Mouse (Mus musculus) splenic B cell, adult 2 months (primary cell): Measurements from ENCODE around the gene Wdfy3.
A peak's percentile ranks its signal among the peaks of the same experiment; 100 is the strongest.
"Not testable (repeated sequence)": the region's sequence is repeated elsewhere in the genome, so short reads cannot be mapped to it uniquely, and the experiment has no call there.

Source experiments
- DNase-seq: peaks from one replicate; pipeline ENCODE4 v3.0.0-alpha.2; 2011; ENCODE audit warnings: low read depth, low spot score
- H3K27me3 ChIP-seq: 2 replicates; pipeline ENCODE4 v1.6.1; 2012; ENCODE audit warnings: mild to moderate bottlenecking, low read length, moderate library complexity, mixed read lengths; ENCODE audit not compliant: control insufficient read depth, poor library complexity, insufficient read depth, severe bottlenecking
- H3K36me3 ChIP-seq: 2 replicates; pipeline ENCODE4 v1.6.1; 2012; ENCODE audit warnings: mild to moderate bottlenecking, low read length, moderate library complexity, mixed read lengths; ENCODE audit not compliant: control insufficient read depth, poor library complexity, insufficient read depth, severe bottlenecking

Wdfy3 gene

DNA sequence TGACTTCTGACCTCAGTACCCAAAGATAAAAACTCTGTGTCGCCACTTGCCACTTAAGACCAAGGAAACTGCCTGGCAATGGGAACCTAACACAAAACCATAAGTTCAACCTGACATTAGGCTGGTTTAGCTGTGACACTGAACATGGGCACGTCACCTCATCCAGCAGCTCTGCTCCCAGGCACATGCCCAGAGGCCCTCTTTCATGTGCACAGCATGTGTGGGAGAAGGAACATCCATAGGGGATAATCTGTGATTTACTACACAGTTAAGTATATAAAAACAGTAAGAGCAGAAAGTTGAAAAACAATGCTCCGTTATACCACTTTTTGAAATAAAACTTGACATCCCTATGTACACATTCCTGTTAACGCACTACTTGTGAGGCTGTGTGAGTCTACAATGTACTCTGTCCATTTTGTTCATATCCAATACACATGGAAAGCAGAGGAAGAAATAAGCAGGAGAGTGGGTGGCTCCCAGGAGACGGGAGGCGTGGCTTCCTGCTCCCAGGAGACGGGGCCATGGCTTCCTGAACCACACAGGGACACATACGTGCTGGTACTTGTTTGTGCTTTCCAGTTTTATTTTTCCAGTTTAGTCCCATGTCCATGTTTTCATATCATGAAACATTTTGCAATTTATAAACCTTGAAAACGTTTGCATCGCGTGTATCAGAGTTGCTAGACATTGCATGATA is 73.5 kb downstream of the Wdfy3 start:
- Histone ChIP-seq H3K36me3 (no peaks in the 10 kb centered on the region), H3K27me3 (no peaks in the 10 kb centered on the region)
- DNase-seq = no peak

DNA sequence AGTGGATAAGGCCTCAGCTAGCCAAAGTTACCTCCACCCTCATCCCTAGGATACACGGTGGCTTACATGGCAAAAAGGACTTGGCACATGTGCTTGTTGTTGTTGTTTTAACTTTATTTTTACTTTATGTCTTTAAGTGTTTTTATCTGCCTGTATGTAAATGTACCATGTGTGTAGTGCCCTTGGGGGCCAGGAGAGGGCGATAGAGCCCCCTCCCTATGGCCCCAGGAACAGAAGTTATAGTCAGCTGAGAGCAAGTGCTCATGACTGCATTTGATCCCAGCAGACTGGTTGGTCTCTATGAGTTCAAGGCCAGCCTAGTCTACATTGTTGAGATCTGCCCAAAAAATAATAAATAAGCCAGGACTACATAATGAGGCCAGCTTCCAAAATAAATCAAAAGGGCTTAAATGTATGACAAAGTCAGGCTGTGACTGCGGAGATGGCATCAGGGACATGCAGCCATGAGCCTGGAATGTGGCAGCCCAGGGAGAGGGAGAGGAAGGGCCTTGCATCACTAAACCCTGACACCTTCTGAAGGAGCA is 74.2 kb downstream of the Wdfy3 start:
- no peaks in the 10 kb centered on the region for H3K27me3 ChIP-seq
- H3K36me3 ChIP-seq = no peaks in the 10 kb centered on the region
- DNase-seq = no peak

DNA sequence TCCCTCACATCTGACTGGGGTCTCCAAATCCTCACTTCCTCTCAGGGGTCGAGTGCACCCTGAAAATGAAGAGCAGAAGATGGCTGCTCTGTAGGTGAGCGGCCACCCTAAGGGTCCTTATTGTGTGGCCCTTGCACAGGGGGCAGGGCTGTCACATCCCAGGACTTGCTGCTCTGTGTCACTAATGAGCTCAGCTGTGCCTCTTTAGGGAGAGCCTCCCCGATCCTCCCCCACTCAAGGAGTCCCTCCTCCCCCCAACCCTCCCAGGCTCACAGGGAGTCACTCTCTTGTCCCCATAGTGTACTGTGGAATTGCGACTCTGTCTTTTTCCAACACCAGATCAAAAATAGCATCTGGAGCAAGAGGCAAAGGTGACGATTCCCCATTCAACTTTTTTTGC is 75.7 kb downstream of the Wdfy3 start:
- Histone ChIP-seq H3K36me3 (no peaks in the 10 kb centered on the region), H3K27me3 (no peaks in the 10 kb centered on the region)
- no peak for DNase-seq

DNA sequence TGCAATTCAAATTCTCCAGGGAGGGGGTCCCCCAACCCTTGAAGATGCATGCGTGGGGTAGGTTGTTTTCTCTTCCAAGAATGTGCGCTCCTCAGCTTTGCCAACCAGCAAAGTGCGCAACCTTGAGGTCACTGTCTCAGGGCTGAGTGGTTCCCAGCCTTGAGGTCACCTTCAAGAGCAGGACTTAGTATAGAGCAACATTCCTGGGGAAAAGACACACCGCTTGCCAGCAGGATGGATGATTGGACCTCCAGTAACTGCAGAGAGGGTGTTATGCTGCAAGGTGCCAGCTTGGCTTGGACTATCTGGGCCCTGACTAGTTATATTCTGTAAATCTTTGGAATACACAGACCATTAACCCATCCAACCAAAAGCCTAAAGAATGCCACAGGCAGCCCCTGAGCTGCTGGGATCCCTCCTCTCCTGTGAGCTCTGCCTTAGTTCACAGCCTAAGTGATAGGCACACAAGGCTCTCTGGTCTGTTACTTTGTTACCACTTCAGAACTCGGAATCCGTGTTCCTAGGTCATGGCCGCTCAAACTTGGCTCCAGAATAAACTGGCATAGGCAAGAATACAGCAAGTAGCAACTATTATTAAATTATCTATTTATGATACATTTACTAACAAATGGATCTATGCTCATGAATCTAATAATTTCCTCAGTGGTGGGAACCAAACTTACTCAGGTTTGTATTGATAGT is 76.6 kb downstream of the Wdfy3 start:
- no peaks in the 10 kb centered on the region for H3K27me3 ChIP-seq
- no peak for DNase-seq
- no peaks in the 10 kb centered on the region for H3K36me3 ChIP-seq

DNA sequence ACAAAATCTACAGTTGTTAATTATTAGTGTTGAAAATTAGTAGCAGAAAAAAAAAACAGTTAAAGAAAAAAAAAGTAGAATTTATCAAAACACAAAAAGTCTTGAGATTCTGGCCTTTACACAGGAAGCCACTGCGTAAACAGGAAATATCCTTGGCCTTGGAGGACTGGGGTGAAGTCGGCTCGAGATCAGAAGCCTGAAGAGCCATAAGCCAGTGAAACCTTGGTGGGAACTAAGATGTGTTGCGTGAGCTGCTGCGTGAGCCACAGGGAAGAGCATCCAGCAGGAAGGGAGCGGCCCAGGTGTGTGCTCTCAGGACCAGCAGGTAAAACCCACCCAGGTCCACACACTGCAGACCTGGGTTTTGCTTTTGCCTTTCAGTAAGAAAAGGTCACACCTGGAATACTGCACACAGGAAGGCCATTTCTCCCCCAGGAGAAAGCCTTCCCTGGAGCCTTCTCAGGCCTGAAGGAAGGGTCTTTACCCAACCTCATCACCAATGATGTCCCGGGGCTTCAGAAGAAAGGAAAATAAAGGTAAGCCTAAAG is 79.3 kb downstream of the Wdfy3 start:
- Histone ChIP-seq H3K27me3 (no peaks in the 10 kb centered on the region), H3K36me3 (no peaks in the 10 kb centered on the region)
- no peak for DNase-seq

DNA sequence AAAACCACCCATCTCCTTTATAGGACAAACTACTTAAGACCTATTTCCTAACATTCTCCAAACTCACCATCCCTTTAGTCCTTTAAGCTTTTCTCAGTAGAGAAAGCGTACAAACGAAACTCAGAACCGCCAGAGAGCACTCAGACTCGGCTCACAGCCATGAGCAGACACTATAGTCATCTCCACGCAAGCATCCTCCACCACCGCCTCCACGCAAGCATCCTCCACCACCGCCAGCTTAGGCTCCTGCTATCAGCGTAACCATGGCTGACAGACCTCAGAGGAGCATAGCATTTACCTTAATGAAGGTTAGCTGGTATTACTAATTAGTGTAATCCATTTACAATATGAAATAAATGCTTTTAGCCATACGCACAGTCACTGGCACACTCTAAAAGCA is 81.2 kb downstream of the Wdfy3 start:
- DNase-seq = no peak

DNA sequence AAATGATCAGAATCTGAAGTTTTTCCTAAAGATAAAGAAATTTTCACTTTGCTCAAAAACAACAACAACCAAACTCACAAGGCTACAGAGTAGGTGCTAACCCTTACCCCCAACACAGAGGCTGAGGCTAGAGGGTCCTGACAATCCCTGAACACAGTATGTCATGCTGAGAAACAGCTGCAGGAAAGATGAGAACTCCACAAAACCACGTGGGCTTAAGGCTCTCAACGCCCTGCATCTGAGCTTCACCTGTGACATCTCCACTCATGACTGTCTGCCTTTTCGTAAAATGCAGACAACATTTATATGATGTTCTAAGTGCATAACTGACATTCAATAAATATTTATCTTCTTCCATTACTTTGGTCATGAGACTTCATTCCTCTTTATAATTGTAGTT is 83.0 kb downstream of the Wdfy3 start:
- H3K27me3 ChIP-seq = no peaks in the 10 kb centered on the region
- no peaks in the 10 kb centered on the region for H3K36me3 ChIP-seq
- no peak for DNase-seq

More for the DNA sequence above, 81.2 kb downstream of the Wdfy3 start:
- no peaks in the 10 kb centered on the region for H3K27me3 ChIP-seq
- H3K36me3 ChIP-seq = no peaks in the 10 kb centered on the region

DNA sequence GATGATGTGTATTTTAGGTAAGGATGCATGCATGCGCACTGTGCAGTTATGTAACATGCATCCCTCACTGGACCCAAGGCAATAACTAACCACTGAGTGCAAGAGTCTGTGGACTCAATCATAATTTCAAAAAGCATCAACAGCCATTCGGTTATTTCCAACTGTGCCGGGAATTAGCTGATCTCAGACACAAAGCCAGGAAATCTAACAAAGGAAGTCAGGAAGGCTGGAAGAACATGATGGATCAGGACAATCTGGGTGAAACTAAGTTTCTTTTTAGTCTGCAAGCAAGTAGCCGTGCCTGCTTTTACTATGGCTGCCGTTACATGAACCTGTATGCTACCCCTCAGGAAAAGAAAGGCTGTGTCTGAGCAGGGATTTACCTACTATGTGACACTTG is 87.5 kb downstream of the Wdfy3 start:
- no peaks in the 10 kb centered on the region for H3K27me3 ChIP-seq
- H3K36me3 ChIP-seq = no peaks in the 10 kb centered on the region
- no peak for DNase-seq

DNA sequence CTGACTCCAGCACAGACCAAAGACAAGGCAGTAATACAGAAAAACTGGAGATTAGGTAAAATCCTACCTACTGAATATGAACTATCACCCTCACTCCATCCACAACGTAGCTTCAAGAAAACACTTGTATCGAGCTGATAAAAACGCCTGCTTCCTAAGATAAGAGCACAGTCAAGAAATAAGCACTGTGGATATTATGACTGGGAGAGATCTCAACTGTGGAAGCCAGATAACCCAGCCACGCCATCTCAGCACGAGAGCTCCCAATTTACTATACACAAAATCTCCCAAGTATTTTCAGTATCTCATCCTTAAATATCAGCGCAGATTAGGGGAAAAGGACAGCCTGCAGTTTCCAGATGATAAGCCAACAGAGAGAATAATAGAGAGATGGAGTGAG is 90.1 kb downstream of the Wdfy3 start:
- DNase-seq = no peak
- no peaks in the 10 kb centered on the region for H3K27me3 ChIP-seq
- H3K36me3 ChIP-seq = no peaks in the 10 kb centered on the region

DNA sequence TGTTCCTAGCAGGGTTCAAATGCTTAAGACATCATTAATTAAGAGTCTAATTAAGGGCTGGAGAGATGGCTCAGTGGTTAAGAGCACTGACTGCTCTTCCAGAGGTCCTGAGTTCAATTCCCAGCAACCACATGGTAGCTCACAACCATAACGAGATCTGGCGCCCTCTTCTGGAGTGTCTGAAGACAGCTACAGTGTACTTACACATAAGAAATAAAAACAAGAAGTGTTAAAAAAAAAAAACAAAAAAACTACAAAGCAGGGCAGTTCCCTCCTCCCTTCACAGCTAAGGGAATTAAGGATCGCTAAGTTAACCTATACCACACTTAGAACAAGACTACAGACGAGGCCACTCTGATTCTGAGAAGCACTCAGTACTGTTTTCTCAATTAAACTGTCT is 97.1 kb downstream of the Wdfy3 start:
- H3K36me3 ChIP-seq, H3K27me3 ChIP-seq: not testable (repeated sequence)
- DNase-seq = peak; percentile 24

DNA sequence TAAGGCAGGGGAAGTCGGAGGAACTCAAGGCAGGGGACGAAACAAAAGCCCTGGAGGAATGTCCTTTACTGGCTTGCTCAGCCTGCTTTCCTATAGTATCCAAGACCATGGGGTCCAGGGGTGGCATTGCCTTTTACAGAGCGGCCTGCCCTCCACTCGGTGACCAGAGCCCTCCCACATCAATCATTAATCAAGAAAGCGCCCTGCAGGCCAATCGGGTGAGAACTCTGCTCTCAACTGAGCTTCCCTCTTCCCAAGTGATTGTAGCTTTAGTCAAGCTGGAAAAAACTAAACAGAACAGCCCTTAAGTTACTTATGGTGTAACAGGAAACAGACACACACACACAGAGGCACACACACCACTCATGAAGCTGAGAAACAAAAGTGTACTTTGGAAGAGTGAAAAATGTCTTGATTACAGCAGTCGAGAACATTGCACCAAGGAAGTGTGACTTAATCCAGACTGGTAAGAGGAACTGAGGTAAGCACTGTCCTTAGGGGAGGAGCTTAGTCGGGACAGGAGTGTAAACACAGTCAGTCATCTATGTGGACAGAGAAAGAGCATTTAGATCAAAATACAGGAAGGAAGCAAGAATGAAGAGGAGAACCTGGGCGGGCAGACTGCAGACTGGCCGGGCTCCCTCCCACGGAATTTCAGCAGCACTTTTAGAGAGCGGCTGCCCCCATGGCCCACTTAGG is 101.4 kb downstream of the Wdfy3 start:
- no peaks in the 10 kb centered on the region for H3K36me3 ChIP-seq
- H3K27me3 ChIP-seq = no peaks in the 10 kb centered on the region
- DNase-seq = peak; percentile 60

DNA sequence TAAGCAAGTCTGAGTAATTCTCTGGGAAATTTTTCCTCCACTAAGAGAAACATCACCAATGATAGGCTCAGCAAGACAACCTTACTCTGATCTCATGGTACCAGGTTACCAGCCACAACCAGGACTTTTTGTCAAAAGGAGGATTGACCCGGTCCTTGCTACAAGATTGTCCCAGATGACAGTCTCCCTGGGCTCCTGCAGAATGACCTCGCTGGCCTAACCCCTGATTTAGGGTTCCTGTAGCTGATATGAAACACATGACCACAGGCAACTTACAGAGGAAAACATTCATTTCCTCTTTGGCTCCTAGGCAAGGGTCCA is 101.9 kb downstream of the Wdfy3 start:
- H3K36me3 ChIP-seq = no peaks in the 10 kb centered on the region
- DNase-seq = peak; percentile 1
- no peaks in the 10 kb centered on the region for H3K27me3 ChIP-seq

DNA sequence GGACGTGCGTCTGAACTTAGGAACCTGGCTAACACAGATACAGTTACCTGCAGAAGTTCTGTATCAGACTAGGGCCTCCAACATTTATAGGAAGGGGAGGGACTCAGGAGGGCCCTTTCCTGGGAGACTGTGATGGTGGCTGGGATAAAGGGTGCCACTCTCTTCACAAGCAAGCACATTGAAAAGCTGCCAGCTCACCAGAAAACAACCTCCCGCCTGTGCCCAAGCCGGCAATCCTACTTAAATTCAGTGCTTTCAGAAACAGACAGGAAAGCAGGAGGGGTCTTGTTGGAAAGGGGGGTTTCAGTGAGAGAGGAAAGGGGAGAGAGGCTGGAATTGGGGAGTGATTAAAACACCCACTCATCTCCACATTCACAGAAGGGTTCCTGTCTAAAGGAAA is 106.9 kb downstream of the Wdfy3 start:
- no peak for DNase-seq
- H3K27me3 ChIP-seq = no peaks in the 10 kb centered on the region

DNA sequence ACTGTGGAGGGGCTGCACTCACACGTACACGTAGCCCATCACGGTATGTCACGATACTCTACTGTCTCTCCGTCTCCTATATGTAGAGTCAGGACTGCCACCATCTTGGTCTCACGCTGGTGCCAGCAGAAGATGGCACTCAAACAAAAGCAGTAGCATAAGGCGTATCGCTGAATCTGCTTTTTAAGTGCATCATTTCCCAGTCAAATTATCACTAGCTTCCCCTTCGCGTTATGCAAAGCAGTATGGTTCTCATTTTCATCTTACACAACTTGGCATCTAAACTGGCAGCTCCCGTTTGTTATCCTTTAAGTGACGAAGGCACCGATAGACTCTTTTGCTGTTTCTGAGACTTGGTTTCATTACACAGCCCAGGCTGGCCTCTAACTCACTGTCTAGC is 110.4 kb downstream of the Wdfy3 start:
- no peak for DNase-seq
- H3K36me3 ChIP-seq = no peaks in the 10 kb centered on the region

More for the DNA sequence above, 106.9 kb downstream of the Wdfy3 start:
- no peaks in the 10 kb centered on the region for H3K36me3 ChIP-seq

DNA sequence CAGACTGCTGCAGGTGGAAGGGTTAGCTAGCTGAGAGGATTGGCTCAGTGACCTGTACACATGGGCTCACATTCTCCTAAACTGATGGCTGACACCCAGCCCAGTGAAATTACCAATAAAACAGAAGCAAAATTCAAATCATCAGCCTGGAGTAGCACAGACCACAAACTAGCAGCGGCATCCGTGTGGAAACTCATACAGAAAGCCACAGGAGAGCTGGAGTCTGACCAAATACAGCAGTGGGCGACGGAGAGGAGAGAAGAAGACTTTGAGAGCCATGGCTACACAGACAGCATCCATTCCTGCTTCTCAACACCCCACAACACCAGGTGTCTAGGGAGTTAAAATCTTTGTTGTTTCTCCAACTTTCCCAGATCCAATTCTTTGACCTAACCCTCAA is 110.8 kb downstream of the Wdfy3 start:
- H3K36me3 ChIP-seq = no peaks in the 10 kb centered on the region
- no peak for DNase-seq
- H3K27me3 ChIP-seq = no peaks in the 10 kb centered on the region

More for the DNA sequence above, 110.4 kb downstream of the Wdfy3 start:
- no peaks in the 10 kb centered on the region for H3K27me3 ChIP-seq
